Mouse (Mus musculus) MN1 (cell line): ENCODE results near the gene Fbxo36.

ENCODE experiments used
- DNase-seq: peaks from one replicate; pipeline ENCODE4 v3.0.0-alpha.2; 2016; ENCODE audit warnings: low spot score

Fbxo36 gene

DNA sequence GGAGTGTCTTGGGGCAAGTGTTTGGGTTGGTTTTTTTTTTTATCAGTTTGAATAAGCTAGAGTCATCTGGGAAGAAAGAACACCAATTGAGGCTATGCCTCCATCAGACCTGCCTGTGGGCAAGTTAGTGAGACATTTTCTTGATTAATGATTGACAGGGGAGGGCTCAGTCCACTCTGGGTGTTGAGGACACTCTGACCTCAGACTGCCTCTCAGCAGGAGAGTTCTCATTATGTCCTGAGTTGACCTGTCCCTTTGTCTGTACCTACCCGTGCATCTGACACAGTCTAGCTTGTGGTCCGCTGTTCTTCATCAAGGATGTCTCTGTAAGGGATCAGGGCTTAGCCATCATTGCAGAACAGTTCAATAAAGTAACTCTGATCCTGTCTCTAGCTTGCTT, 107.7 kb downstream of the Fbxo36 start:
- DNase-seq, result no peak
